Mouse (Mus musculus) stomach, postnatal 0 days (tissue): ENCODE data around the gene Gbx2.
A peak's percentile ranks its signal among the peaks of the same experiment; 100 is the strongest.

ENCODE experiments used
- CTCF ChIP-seq: IDR thresholded peaks from 2 replicates; pipeline ENCODE4 v1.5.1; 2016; ENCODE audit warnings: antibody characterized with exemption, low read depth, mild to moderate bottlenecking, moderate library complexity
- EP300 ChIP-seq: optimal IDR thresholded peaks from 2 replicates; pipeline ENCODE3; 2016; ENCODE audit warnings: antibody characterized with exemption

DNA sequence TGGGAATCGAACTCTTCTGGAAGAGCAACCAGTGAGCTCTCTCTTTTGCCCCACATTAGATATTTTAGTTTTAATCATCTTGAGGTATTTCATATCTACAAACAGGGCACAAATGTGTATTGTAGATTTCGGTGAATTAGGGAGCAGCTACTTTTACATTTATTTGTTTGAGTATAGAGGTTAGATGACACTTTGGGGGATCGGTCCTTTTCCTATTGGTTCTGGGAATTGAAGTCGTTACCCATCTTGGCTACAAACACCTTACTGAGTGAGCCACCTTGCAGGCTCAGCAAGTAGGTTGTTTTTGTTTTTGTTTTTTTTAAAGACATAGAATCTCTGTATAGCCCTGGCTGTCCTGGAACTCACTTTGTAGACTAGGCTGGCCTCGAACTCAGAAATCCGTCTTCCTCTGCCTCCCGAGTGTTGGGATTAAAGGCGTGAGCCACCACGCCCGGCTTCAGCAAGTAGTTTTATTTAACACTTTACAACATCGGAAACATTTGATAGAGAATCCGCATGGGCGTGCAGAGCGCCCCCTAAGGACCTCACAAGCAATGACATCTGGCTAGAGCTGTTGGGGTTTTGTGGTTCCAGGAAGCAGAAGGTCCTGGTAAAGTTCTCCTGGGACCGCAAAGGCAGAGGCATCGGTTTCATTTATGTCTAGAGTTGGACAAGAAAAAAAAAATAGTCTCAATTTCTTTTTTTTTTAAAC lies 8.1 kb upstream of the Gbx2 start:
- TF ChIP-seq CTCF (peak; percentile 57), EP300 (no peak)
